Mouse (Mus musculus) small intestine, adult 2 months (tissue): ENCODE measurements around the gene Sugt1. TPM values are rescaled to one million over a fixed set of nuclear protein-coding genes. Genes with fewer than 3 reads are reported as not detected.

ENCODE experiments used
- H3K27ac ChIP-seq: fragments of 200-500 bp; 2 replicates; pipeline ENCODE4 v1.5.1; 2012; ENCODE audit warnings: low read depth, low read length, control low read depth, inconsistent platforms; ENCODE audit not compliant: insufficient read depth
- H3K27me3 ChIP-seq: fragments of 200-500 bp; 2 replicates; pipeline ENCODE4 v1.6.1; 2012; ENCODE audit warnings: mild to moderate bottlenecking, moderate library complexity, low read length, inconsistent platforms; ENCODE audit not compliant: control insufficient read depth, insufficient read depth
- H3K36me3 ChIP-seq: fragments of 200-500 bp; 2 replicates; pipeline ENCODE4 v1.6.1; 2012; ENCODE audit warnings: mild to moderate bottlenecking, low read length, control low read depth, inconsistent platforms; ENCODE audit not compliant: control insufficient read depth, insufficient read depth
- H3K4me1 ChIP-seq: fragments of 200-500 bp; 2 replicates; pipeline ENCODE4 v1.6.1; 2012; ENCODE audit warnings: low read length, inconsistent platforms, mixed read lengths; ENCODE audit not compliant: control insufficient read depth, insufficient read depth, insufficient read length
- H3K4me3 ChIP-seq: fragments of 200-500 bp; 2 replicates; pipeline ENCODE4 v1.5.1; 2012; ENCODE audit warnings: low read depth, mild to moderate bottlenecking, control low read depth, inconsistent platforms, low read length, moderate library complexity
- CTCF ChIP-seq: fragments of 200-500 bp; IDR thresholded peaks from 2 replicates; pipeline ENCODE4 v1.5.1; 2012; ENCODE audit warnings: low read depth, mild to moderate bottlenecking, control low read depth, inconsistent platforms, low read length, moderate library complexity, mixed read lengths; ENCODE audit not compliant: insufficient replicate concordance, insufficient read length; ENCODE audit errors: extremely low read depth
- POLR2A ChIP-seq: fragments of 200-500 bp; IDR thresholded peaks from 2 replicates; pipeline ENCODE4 v1.6.1; 2012; ENCODE audit warnings: low read depth, mild to moderate bottlenecking, control low read depth, inconsistent platforms, low read length, moderate library complexity
- WGBS: fragments of 180-500 bp; shearing (Covaris S2); methylation state at CpG from one replicate; pipeline ENCODE4 v1.1.7; 2018; 5-methylcytosine and 5-hydroxymethylcytosine counted together
- polyA plus RNA-seq: library from polyadenylated mRNA; depleted of rRNA; stranded (reverse); fragments of >200 nt; gene quantifications from 2 replicates; pipeline ENCODE4 v1.2.3, GENCODE M21; 2012

Sugt1 gene
- polyA plus RNA-seq, 1 experiment = 1.7 TPM

GRCm38 (mm10) chr14:79606867-79607266 is 19.4 kb downstream of the Sugt1 start:
- Histone ChIP-seq H3K27me3 (no peaks in the 10 kb centered on the region), H3K4me1 (no peaks in the 10 kb centered on the region), H3K36me3 (peaks cover 52% of the 10 kb centered on the region), H3K4me3 (no peak overlapping the region), H3K27ac (no peak overlapping the region)
- TF ChIP-seq POLR2A = no peak
- TF ChIP-seq CTCF = no peak
- WGBS = 86% methylated on average over 3 of the region's 3 CpGs

- TF ChIP-seq POLR2A = no peak
- TF ChIP-seq CTCF = no peak
- Histone ChIP-seq H3K4me3 (no peak overlapping the region), H3K27ac (no peak overlapping the region), H3K27me3 (no peaks in the 10 kb centered on the region), H3K36me3 (peaks cover 54% of the 10 kb centered on the region), H3K4me1 (no peaks in the 10 kb centered on the region)
- 91% methylated on average over 4 of the region's 4 CpGs for WGBS
Observed at GRCm38 (mm10) chr14:79607352-79607751, 19.9 kb downstream of the Sugt1 start.

GRCm38 (mm10) chr14:79608286-79608685 is 20.8 kb downstream of the Sugt1 start:
- Histone ChIP-seq H3K27ac (no peak overlapping the region), H3K27me3 (no peaks in the 10 kb centered on the region), H3K4me3 (no peak overlapping the region), H3K36me3 (peaks cover 57% of the 10 kb centered on the region), H3K4me1 (no peaks in the 10 kb centered on the region)
- 98% methylated on average over 6 of the region's 6 CpGs for WGBS
- TF ChIP-seq CTCF = no peak

GRCm38 (mm10) chr14:79617121-79617828 is 29.8 kb downstream of the Sugt1 start:
- TF ChIP-seq CTCF (no peak), POLR2A (no peak)
- whole genome bisulfite sequencing = 81% methylated on average over 8 of the region's 8 CpGs
- no peak overlapping the region for H3K27ac ChIP-seq
- no peaks in the 10 kb centered on the region for H3K27me3 ChIP-seq
- H3K4me3 ChIP-seq = no peak overlapping the region
- H3K4me1 ChIP-seq = no peaks in the 10 kb centered on the region
- peaks cover 42% of the 10 kb centered on the region for H3K36me3 ChIP-seq

GRCm38 (mm10) chr14:79619802-79620201 is 32.3 kb downstream of the Sugt1 start:
- Histone ChIP-seq H3K4me1 (no peaks in the 10 kb centered on the region), H3K36me3 (peaks cover 37% of the 10 kb centered on the region), H3K4me3 (no peak overlapping the region), H3K27me3 (no peaks in the 10 kb centered on the region), H3K27ac (no peak overlapping the region)
- 94% methylated on average over 7 of the region's 7 CpGs for WGBS
- no peak for TF ChIP-seq CTCF

GRCm38 (mm10) chr14:79621143-79621542 is 33.7 kb downstream of the Sugt1 start:
- WGBS = 39% methylated on average over 3 of the region's 3 CpGs
- Histone ChIP-seq H3K27ac (no peak overlapping the region), H3K4me3 (no peak overlapping the region), H3K4me1 (no peaks in the 10 kb centered on the region), H3K27me3 (no peaks in the 10 kb centered on the region), H3K36me3 (peaks cover 41% of the 10 kb centered on the region)
- TF ChIP-seq CTCF (no peak), POLR2A (no peak)

GRCm38 (mm10) chr14:79632330-79632729 is 44.8 kb downstream of the Sugt1 start:
- Histone ChIP-seq H3K4me1 (no peaks in the 10 kb centered on the region), H3K4me3 (no peak overlapping the region), H3K36me3 (peaks cover 18% of the 10 kb centered on the region), H3K27ac (no peak overlapping the region), H3K27me3 (no peaks in the 10 kb centered on the region)
- TF ChIP-seq CTCF (no peak), POLR2A (no peak)
- 92% methylated on average over 6 of the region's 6 CpGs for WGBS

- no peaks in the 10 kb centered on the region for H3K4me1 ChIP-seq
- WGBS = 87% methylated on average over 2 of the region's 2 CpGs
- peaks cover 16% of the 10 kb centered on the region for H3K36me3 ChIP-seq
- TF ChIP-seq CTCF = no peak
- TF ChIP-seq POLR2A = no peak
- H3K27ac ChIP-seq = no peak overlapping the region
- no peaks in the 10 kb centered on the region for H3K27me3 ChIP-seq
- H3K4me3 ChIP-seq = no peak overlapping the region
Observed at GRCm38 (mm10) chr14:79633196-79633595, 45.7 kb downstream of the Sugt1 start.
